Mouse (Mus musculus) colon, adult 2 months (tissue): ENCODE data around the gene Muc4. TPM values are rescaled to one million over a fixed set of nuclear protein-coding genes. Genes with fewer than 3 reads are reported as not detected.

Experiments
- polyA plus RNA-seq: library from polyadenylated mRNA; depleted of rRNA; stranded (reverse); fragments of >200 nt; gene quantifications from 2 replicates; pipeline ENCODE4 v1.2.3, GENCODE M21; 2012; rRNA removed

Muc4 gene
- 97.1 and 140 TPM in 2 replicates for polyA plus RNA-seq

GRCm38 (mm10) chr16:32735586-32735985, at the start of gene Muc4:
TSS of gene Muc4 (plus strand) at chr16:32735886.

GRCm38 (mm10) chr16:32797426-32797689, 61.7 kb downstream of the Muc4 start, which contains the start of gene Muc20:
TSS of gene Muc20 (minus strand) at chr16:32797435.

GRCm38 (mm10) chr16:32810321-32810720, 74.6 kb downstream of the Muc4 start, which contains the start of gene Smbd1:
TSS of gene Smbd1 (minus strand) at chr16:32810477.

Other genes with a start within 250 kb of the Muc4 start
- 14.4 and 76.4 TPM in 2 replicates for gene Slc51a, start 248.0 kb upstream of the Muc4 start, polyA plus RNA-seq
- 0.24 TPM in 1 of 2 replicates, not detected in the other for gene Zdhhc19, start 239.6 kb upstream of the Muc4 start, polyA plus RNA-seq
- 6.8 and 7.8 TPM in 2 replicates for gene Tfrc, start 127.0 kb upstream of the Muc4 start, polyA plus RNA-seq
- gene Tnk2, start 92.0 kb upstream of the Muc4 start, polyA plus RNA-seq = 185 and 246 TPM in 2 replicates
- 0.39 and 0.40 TPM in 2 replicates for gene Muc20, start 61.5 kb downstream of the Muc4 start, polyA plus RNA-seq
- 3.9 and 4.8 TPM in 2 replicates for gene Smbd1, start 74.6 kb downstream of the Muc4 start, polyA plus RNA-seq
- 5.0 and 5.7 TPM in 2 replicates for gene Fyttd1, start 141.6 kb downstream of the Muc4 start, polyA plus RNA-seq
- 26.4 and 28.5 TPM in 2 replicates for gene Rubcn, start 141.9 kb downstream of the Muc4 start, polyA plus RNA-seq
- 13.3 and 13.8 TPM in 2 replicates for gene Lrch3, start 178.2 kb downstream of the Muc4 start, polyA plus RNA-seq